Mouse (Mus musculus) midbrain, embryonic 16.5 days (tissue): Measurements from ENCODE around the gene Tmem163. TPM values are rescaled to one million over a fixed set of nuclear protein-coding genes. Genes with fewer than 3 reads are reported as not detected.
A peak's percentile ranks its signal among the peaks of the same experiment; 100 is the strongest.

ENCODE experiments used
- ATAC-seq: fragments of 200-750 bp; cut with Nextera tagmentation; 2 replicates; pipeline ENCODE4 v1.8.0; 2017; ENCODE audit warnings: moderate TSS enrichment
- H3K27ac ChIP-seq: fragments of 300-500 bp; sonication (generic); 2 replicates; pipeline ENCODE4 v1.5.1; 2014; ENCODE audit warnings: mild to moderate bottlenecking, low read length, mixed read lengths
- H3K27me3 ChIP-seq: fragments of 300-500 bp; sonication (generic); 2 replicates; pipeline ENCODE4 v1.6.1; 2014; ENCODE audit warnings: low read depth, low read length, mixed read lengths; ENCODE audit not compliant: control insufficient read depth, insufficient read depth
- H3K36me3 ChIP-seq: fragments of 300-500 bp; sonication (generic); 2 replicates; pipeline ENCODE4 v1.6.1; 2014; ENCODE audit warnings: mild to moderate bottlenecking, low read length, moderate library complexity, mixed read lengths; ENCODE audit not compliant: control insufficient read depth, insufficient read depth
- H3K4me1 ChIP-seq: fragments of 300-500 bp; sonication (generic); 2 replicates; pipeline ENCODE4 v1.6.1; 2014; ENCODE audit warnings: mild to moderate bottlenecking, low read length, mixed read lengths; ENCODE audit not compliant: control insufficient read depth, insufficient read depth
- H3K4me2 ChIP-seq: fragments of 300-500 bp; sonication (generic); 2 replicates; pipeline ENCODE4 v1.6.1; 2014; ENCODE audit warnings: mild to moderate bottlenecking, low read length, mixed read lengths
- H3K4me3 ChIP-seq: fragments of 300-500 bp; sonication (generic); 2 replicates; pipeline ENCODE4 v1.5.1; 2014; ENCODE audit warnings: low read depth, mild to moderate bottlenecking, low read length, moderate library complexity, mixed read lengths
- H3K9ac ChIP-seq: fragments of 300-500 bp; sonication (generic); 2 replicates; pipeline ENCODE4 v1.6.1; 2014; ENCODE audit warnings: low read depth, low read length, mixed read lengths
- H3K9me3 ChIP-seq: fragments of 300-500 bp; sonication (generic); replicated peaks from 2 replicates; pipeline ENCODE4 v1.6.1; 2014; ENCODE audit warnings: mild to moderate bottlenecking, low read length, mixed read lengths; ENCODE audit not compliant: control insufficient read depth, poor library complexity, severe bottlenecking
- WGBS: fragments of 180-500 bp; shearing (Covaris S2); extraction: QIAGEN DNeasy Blood & Tissue Kit; methylation state at CpG from one replicate; pipeline ENCODE4 v1.1.7; 2014; 5-methylcytosine and 5-hydroxymethylcytosine counted together
- polyA plus RNA-seq: library from polyadenylated mRNA; unstranded; fragments of >200 nt; fragmentation: Nextera tagmentation; extraction: Ambion mirVana; gene quantifications from 2 replicates; pipeline ENCODE4 v1.2.1, GENCODE M21; 2015

The Tmem163 gene
- polyA plus RNA-seq, 1 experiment from 2014 or later, result 68.7 TPM

DNA sequence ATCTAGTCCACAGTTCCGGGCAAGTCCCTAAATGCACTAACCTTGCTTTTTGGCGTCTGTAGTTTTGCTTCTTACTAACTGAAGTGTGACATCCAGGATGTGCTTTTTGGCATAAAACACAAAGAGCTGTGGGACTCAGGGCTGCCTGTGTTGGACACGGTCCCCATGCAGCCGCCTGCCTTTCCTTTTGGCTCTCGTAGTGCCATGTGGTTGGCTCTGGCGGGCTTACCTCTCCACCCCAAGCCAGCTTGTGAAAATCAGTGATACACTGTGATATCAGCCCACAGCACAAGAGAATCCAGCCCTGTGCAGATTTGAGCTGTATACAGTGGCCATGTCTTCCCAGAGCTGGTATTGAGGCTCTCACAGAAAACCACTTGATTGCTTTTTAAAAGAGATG, 60.3 kb downstream of the Tmem163 start:
- no peak overlapping the region for H3K9ac ChIP-seq
- no peak overlapping the region for H3K27ac ChIP-seq
- 81% methylated on average over 6 of the region's 6 CpGs for WGBS
- H3K4me1 ChIP-seq, result no peaks in the 10 kb centered on the region
- ATAC-seq, result no peak
- no peaks in the 10 kb centered on the region for H3K9me3 ChIP-seq
- H3K27me3 ChIP-seq, result no peaks in the 10 kb centered on the region
- H3K4me2 ChIP-seq, result no peak overlapping the region
- no peaks in the 10 kb centered on the region for H3K36me3 ChIP-seq
- H3K4me3 ChIP-seq, result no peak overlapping the region

GRCm38 (mm10) chr1:127610378-127610777, 69.0 kb downstream of the Tmem163 start:
- Histone ChIP-seq H3K4me3 (no peak overlapping the region), H3K4me2 (no peak overlapping the region), H3K27ac (no peak overlapping the region), H3K27me3 (no peaks in the 10 kb centered on the region), H3K9ac (no peak overlapping the region), H3K36me3 (no peaks in the 10 kb centered on the region), H3K4me1 (no peaks in the 10 kb centered on the region; the same call in 1 of the 2 replicates), H3K9me3 (no peaks in the 10 kb centered on the region)
- 94% methylated on average over 3 of the region's 3 CpGs for WGBS
- no peak for ATAC-seq

DNA sequence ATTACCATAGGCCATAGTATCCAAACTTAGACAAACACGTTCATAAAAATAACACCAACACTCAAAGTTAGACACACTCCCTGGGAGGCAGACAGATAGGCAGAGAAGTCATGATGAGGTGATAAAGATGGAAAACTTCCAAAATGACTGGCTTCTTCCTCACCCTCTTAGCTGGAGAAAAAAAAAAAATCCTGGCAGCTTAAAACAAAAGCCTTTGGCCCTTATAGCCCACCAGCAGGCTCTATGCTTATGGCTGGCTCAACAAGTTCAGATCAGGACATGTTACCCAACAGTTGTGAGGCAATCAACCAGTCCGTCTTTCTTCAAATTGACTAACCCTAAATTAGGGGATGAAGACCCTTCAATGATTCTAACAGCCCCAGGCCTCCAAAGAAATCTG, 69.5 kb downstream of the Tmem163 start:
- no peak overlapping the region for H3K27ac ChIP-seq
- no peak overlapping the region for H3K4me2 ChIP-seq
- no peaks in the 10 kb centered on the region for H3K27me3 ChIP-seq
- no peaks in the 10 kb centered on the region for H3K36me3 ChIP-seq
- H3K9ac ChIP-seq, result no peak overlapping the region
- peaks cover 6% of the 10 kb centered on the region for H3K4me1 ChIP-seq
- 89% methylated on average over 2 of the region's 2 CpGs for WGBS
- ATAC-seq, result no peak
- H3K4me3 ChIP-seq, result no peak overlapping the region
- H3K9me3 ChIP-seq, result no peaks in the 10 kb centered on the region

GRCm38 (mm10) chr1:127608326-127608725, 71.0 kb downstream of the Tmem163 start:
- Histone ChIP-seq H3K4me2 (no peak overlapping the region), H3K9ac (no peak overlapping the region), H3K9me3 (no peaks in the 10 kb centered on the region), H3K36me3 (no peaks in the 10 kb centered on the region), H3K4me1 (peaks cover 20% of the 10 kb centered on the region), H3K27ac (no peak overlapping the region), H3K27me3 (no peaks in the 10 kb centered on the region), H3K4me3 (no peak overlapping the region)
- WGBS, result 89% methylated on average over 3 of the region's 3 CpGs
- ATAC-seq, result no peak

DNA sequence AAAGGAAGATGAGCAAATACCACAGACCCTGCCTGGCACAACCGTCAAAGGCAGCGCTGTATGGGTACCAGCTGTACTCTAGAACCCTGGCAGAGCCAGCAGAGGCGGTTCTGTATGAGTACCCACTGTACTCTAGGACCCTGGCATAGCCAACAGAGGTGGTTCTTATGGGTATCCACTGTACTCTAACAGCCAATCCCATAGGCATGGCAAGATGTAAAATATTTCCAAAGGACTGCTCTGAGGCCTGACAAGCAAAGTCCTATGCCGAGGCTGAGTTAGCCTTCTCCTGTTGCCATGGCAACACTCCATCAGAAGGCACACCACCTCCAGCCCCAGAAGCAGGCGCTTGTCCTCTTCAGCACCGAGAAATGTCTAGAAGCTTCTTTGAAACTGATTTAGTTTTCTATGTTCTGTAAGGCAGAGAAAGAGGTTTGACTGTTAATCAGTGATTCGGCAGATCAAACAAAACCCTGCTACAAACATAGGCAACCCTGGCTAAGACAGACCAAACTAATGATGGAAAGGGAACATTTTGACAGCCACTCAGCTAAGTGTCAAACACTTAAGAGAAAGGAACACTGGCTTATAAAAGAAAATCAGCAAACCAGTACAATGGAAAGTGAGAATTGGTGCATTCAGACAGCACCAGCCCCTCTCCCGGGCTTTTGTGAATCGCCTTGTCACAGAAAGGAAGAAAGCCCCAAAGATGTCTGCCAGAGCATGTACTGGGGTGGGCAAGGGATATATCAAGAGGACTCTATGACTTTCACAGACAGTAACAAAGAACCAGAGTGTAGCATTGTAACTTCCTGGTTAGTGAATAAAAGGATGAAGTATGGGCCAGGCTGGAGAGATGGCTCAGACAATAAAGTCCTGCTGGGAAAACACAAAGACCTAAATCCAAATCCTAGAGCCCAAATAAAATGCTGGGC, 75.4 kb downstream of the Tmem163 start:
- peak overlapping the region; percentile 7; the same call in 1 of the 2 replicates for H3K4me2 ChIP-seq
- no peak overlapping the region for H3K9ac ChIP-seq
- WGBS, result 35% methylated on average over 9 of the region's 9 CpGs
- no peaks in the 10 kb centered on the region for H3K27me3 ChIP-seq
- H3K4me1 ChIP-seq, result peaks cover 22% of the 10 kb centered on the region
- H3K36me3 ChIP-seq, result no peaks in the 10 kb centered on the region
- peak; percentile 93 for ATAC-seq
- peak overlapping the region; percentile 80 for H3K27ac ChIP-seq
- no peaks in the 10 kb centered on the region for H3K9me3 ChIP-seq
- H3K4me3 ChIP-seq, result no peak overlapping the region

DNA sequence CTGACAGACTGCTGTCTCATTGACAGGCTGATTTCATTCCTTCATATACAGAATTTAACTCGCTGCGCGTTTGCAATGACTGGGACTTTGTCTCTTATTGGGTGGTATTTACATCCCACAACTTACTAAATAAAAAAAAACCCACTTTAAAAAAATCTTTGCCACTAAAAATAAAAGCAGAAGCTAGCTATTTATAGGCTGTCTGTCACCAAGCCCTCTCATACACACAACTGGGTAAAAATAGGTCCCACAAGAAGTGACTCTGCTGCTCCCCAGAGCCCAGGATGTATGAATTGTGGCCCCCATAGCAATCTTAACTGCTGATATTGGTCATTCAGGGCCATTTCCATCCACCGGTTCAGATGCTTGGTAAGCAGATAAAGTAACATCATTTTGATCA, 83.2 kb downstream of the Tmem163 start:
- Histone ChIP-seq H3K36me3 (no peaks in the 10 kb centered on the region), H3K9me3 (no peaks in the 10 kb centered on the region), H3K27me3 (no peaks in the 10 kb centered on the region), H3K4me2 (no peak overlapping the region), H3K27ac (no peak overlapping the region), H3K9ac (no peak overlapping the region), H3K4me1 (no peaks in the 10 kb centered on the region; the same call in 1 of the 2 replicates), H3K4me3 (no peak overlapping the region)
- ATAC-seq, result no peak
- 59% methylated on average over 4 of the region's 4 CpGs for WGBS

GRCm38 (mm10) chr1:127595735-127596134, 83.6 kb downstream of the Tmem163 start:
- H3K9ac ChIP-seq, result no peak overlapping the region
- H3K4me3 ChIP-seq, result no peak overlapping the region
- H3K9me3 ChIP-seq, result no peaks in the 10 kb centered on the region
- no peak overlapping the region for H3K27ac ChIP-seq
- no peaks in the 10 kb centered on the region for H3K36me3 ChIP-seq
- H3K4me2 ChIP-seq, result no peak overlapping the region
- H3K4me1 ChIP-seq, result no peaks in the 10 kb centered on the region; the same call in 1 of the 2 replicates
- 61% methylated on average over 1 of the region's 1 CpGs for WGBS
- H3K27me3 ChIP-seq, result no peaks in the 10 kb centered on the region
- no peak for ATAC-seq

GRCm38 (mm10) chr1:127589542-127589941, 89.8 kb downstream of the Tmem163 start:
- Histone ChIP-seq H3K27ac (no peak overlapping the region), H3K27me3 (no peaks in the 10 kb centered on the region), H3K9me3 (no peaks in the 10 kb centered on the region), H3K4me2 (no peak overlapping the region), H3K9ac (no peak overlapping the region), H3K4me3 (no peak overlapping the region), H3K36me3 (no peaks in the 10 kb centered on the region), H3K4me1 (no peaks in the 10 kb centered on the region)
- 87% methylated on average over 3 of the region's 3 CpGs for WGBS
- ATAC-seq, result no peak

- H3K27ac ChIP-seq, result no peak overlapping the region
- H3K27me3 ChIP-seq, result no peaks in the 10 kb centered on the region
- no peak for ATAC-seq
- no peaks in the 10 kb centered on the region for H3K9me3 ChIP-seq
- H3K36me3 ChIP-seq, result no peaks in the 10 kb centered on the region
- no peak overlapping the region for H3K4me2 ChIP-seq
- no peak overlapping the region for H3K4me3 ChIP-seq
- H3K4me1 ChIP-seq, result no peaks in the 10 kb centered on the region
- 93% methylated on average over 5 of the region's 5 CpGs for WGBS
- no peak overlapping the region for H3K9ac ChIP-seq
These were observed 92.3 kb downstream of the Tmem163 start for GRCm38 (mm10) chr1:127587071-127587470.
